In genomic region chr4:41556311-41556953, GRCm38 (mm10) we compare ENCODE assay signal across 16 mouse cellular contexts. TPM values are rescaled to one million over a fixed set of nuclear protein-coding genes. Genes with fewer than 3 reads are reported as not detected.
DNase-seq lines count a peak whose midpoint lies in the region; TF ChIP-seq lines count a peak whose summit lies in the region.
"Had no signal": no experiment of that assay in that cellular context is flagged by ENCODE, and none has a peak within 500 bp of the region (broad histone marks: within the 10 kb centered on the region; RNA-seq: fewer than 3 reads in every experiment).

No protein-coding gene starts in this region.

- DNase-seq in gastrocnemius, adult 2 months, result peak; percentile 71
- DNase-seq in gastrocnemius, postnatal 36 days, result no peak
- no peak for DNase-seq in layer of hippocampus, adult 2 months (ENCODE audit: low spot score in 2 of 2)
- DNase-seq in layer of hippocampus, postnatal 10 days (ENCODE audit: low spot score in 2 of 2), result no peak
- peak; percentile 42 for DNase-seq in retina, embryonic 14.5 days (ENCODE audit: low spot score)
- no peak for DNase-seq in retina, postnatal 1 day
- DNase-seq in skeletal muscle tissue, adult 2 months (ENCODE audit: low read depth, low spot score), result peak; percentile 64
- DNase-seq in testis, postnatal 10 days (ENCODE audit: low spot score), result no peak
- DNase-seq: adrenal gland, postnatal 36 days; B cell, adult 2 months; cerebellum, postnatal 10 days; embryo, embryonic 11 days; heart, postnatal 14 days; thymus, adult 2 months had no signal

- peak overlapping the region; percentile 44 for H3K4me3 ChIP-seq in gastrocnemius, adult 2 months
- H3K4me3 ChIP-seq in layer of hippocampus, adult 2 months, result no peak overlapping the region
- H3K4me3 ChIP-seq: myocyte had no signal

- H3K27ac ChIP-seq in gastrocnemius, adult 2 months, result peak overlapping the region; percentile 92
- H3K27ac ChIP-seq in layer of hippocampus, adult 2 months, result peak overlapping the region; percentile 28; the same call in 1 of the 2 replicates
- H3K27ac ChIP-seq: liver, embryonic 14.5 days had no signal

- TF ChIP-seq CTCF in gastrocnemius, adult 2 months (IDR thresholded peaks at IDR 0.05), result no peak
- TF ChIP-seq CTCF in layer of hippocampus, adult 2 months (conservative IDR thresholded peaks at IDR 0.05), result no peak

- intact Hi-C loops in gastrocnemius, adult 2 months (cut with DNase I), result no loop called here
- intact Hi-C loops in gastrocnemius, postnatal 36 days (cut with DNase I), result no loop called here

RNA-seq across cellular contexts. Expression of gene Fam219a, which starts 12.9 kb away (rescaled TPM):
- 10 to 100 TPM; 18.0 to 24.3 TPM for total RNA-seq in gastrocnemius, adult 2 months (2021)
- total RNA-seq in gastrocnemius, postnatal 36 days (2021), result 10 to 100 TPM; 19.3 to 20.4 TPM
- total RNA-seq in layer of hippocampus, adult 2 months (2021), result 100 to 1,000 TPM; 153 to 157 TPM
- total RNA-seq in layer of hippocampus, postnatal 10 days (2021), result 100 to 1,000 TPM; 168 to 186 TPM

RNA-seq across cellular contexts. Expression of gene Dnaic1, which starts 13.1 kb away (rescaled TPM):
- total RNA-seq in gastrocnemius, adult 2 months (2021), result under 1 TPM; 0.56 to 0.59 TPM
- total RNA-seq in gastrocnemius, postnatal 36 days (2021), result not detected
- 1 to 10 TPM; 7.7 to 8.3 TPM for total RNA-seq in layer of hippocampus, adult 2 months (2021)
- 1 to 10 TPM; 5.4 to 8.3 TPM for total RNA-seq in layer of hippocampus, postnatal 10 days (2021)
- total RNA-seq: adrenal gland, postnatal 36 days had no signal

RNA-seq across cellular contexts. Expression of gene 1110017D15Rik, which starts 39.3 kb away (rescaled TPM):
- total RNA-seq in gastrocnemius, adult 2 months (2021), result under 1 TPM in 1 of 2 experiments, not detected in 1; 0.67 TPM
- under 1 TPM in 1 of 2 experiments, not detected in 1; 0.37 TPM for total RNA-seq in gastrocnemius, postnatal 36 days (2021)
- 1 to 10 TPM; 4.5 to 6.1 TPM for total RNA-seq in layer of hippocampus, adult 2 months (2021)
- 10 to 100 TPM in 1 of 2 experiments, 1 to 10 TPM in 1; 8.0 to 10.0 TPM for total RNA-seq in layer of hippocampus, postnatal 10 days (2021)

RNA-seq across cellular contexts. Expression of gene AI464131, which starts 53.6 kb away (rescaled TPM):
- total RNA-seq in gastrocnemius, adult 2 months (2021), result 10 to 100 TPM; 75.0 to 87.5 TPM
- 10 to 100 TPM; 66.0 to 66.5 TPM for total RNA-seq in gastrocnemius, postnatal 36 days (2021)
- 10 to 100 TPM; 31.4 to 31.8 TPM for total RNA-seq in layer of hippocampus, adult 2 months (2021)
- total RNA-seq in layer of hippocampus, postnatal 10 days (2021), result 10 to 100 TPM; 44.8 TPM

Comparison
In these comparisons a context has a peak if more than half of its experiments do, and no peak if none do; other contexts are left out.
1. DNase-seq: peak in gastrocnemius, adult 2 months (single experiment), retina, embryonic 14.5 days (single experiment) and skeletal muscle tissue, adult 2 months (single experiment); none in gastrocnemius, postnatal 36 days (0 of 2), layer of hippocampus, adult 2 months (0 of 2), layer of hippocampus, postnatal 10 days (0 of 2), retina, postnatal 1 day (single experiment) and testis, postnatal 10 days (single experiment).
2. RNA of gene Fam219a, which starts 12.9 kb away (total RNA-seq): 168 to 186 TPM in layer of hippocampus, postnatal 10 days and 153 to 157 TPM in layer of hippocampus, adult 2 months; 18.0 to 24.3 TPM in gastrocnemius, adult 2 months and 19.3 to 20.4 TPM in gastrocnemius, postnatal 36 days; every median in the first group is over 4 times any median in the second.
3. RNA of gene Dnaic1, which starts 13.1 kb away (total RNA-seq): 7.7 to 8.3 TPM in layer of hippocampus, adult 2 months and 5.4 to 8.3 TPM in layer of hippocampus, postnatal 10 days; 0.56 to 0.59 TPM in gastrocnemius, adult 2 months and not detected in gastrocnemius, postnatal 36 days; every median in the first group is over 4 times any median in the second.